Mouse (Mus musculus) fat pad, adult 2 months (tissue): ENCODE measurements at regions not wholly inside any gene's neighbourhood (a gene's known extent, or its start where the extent isn't known, plus 50 kb on each side); places are given as distances from the start of the nearest gene placed in this dataset.

Experiments used
- DNase-seq: peaks from one replicate; pipeline ENCODE4 v3.0.0-alpha.2; 2011; ENCODE audit warnings: low read depth, low spot score; ENCODE audit errors: extremely low read depth

- DNase-seq, result peak; percentile 68
Observed at GRCm38 (mm10) chr1:19528871-19529270, 320.2 kb downstream of the Tfap2b start.

DNA sequence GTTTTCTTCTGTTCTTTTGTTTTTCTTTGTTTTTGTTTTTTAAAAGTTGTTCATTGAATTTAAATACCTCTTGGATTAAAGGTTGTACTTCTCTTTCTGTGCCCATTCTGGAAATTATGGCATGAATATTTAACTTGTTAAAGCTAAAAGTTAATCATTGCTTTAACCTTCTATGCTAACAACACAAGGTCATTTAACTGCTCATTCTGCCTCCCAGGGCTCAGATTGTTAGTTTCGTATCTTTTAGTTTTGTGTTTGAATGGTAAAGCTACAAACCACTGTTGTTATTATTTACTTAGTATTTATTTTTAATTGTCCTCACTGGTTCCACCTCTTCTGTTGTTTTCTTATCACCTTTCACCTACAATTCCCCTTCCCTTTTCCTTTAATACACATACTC lies 322.7 kb downstream of the Tfap2b start:
- no peak for DNase-seq

GRCm38 (mm10) chr1:19534990-19535389 lies 326.3 kb downstream of the Tfap2b start:
- no peak for DNase-seq

- DNase-seq, result no peak
Observed at GRCm38 (mm10) chr1:19543011-19543410, 334.3 kb downstream of the Tfap2b start.

DNA sequence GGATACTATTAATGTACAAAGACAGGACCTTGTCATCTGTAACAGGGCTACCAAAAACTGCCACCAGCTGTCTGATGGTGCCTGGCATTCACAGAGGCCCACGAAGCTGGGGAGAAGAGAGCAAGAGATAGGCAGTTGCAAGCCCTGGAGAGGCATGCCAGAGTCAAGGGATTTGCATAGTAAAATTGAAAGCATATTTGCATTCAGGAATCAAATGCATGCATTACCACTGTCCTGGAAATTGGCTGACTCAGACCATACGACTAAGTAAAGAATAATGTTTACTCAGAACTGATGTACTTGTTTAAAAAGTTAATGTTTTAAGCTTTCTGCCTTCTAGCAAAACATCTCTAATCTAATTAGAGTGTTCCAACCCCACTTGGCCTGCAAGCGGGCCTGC lies 357.0 kb downstream of the Tfap2b start:
- no peak for DNase-seq

- DNase-seq, result peak; percentile 46
Observed at GRCm38 (mm10) chr1:19583071-19584034, 374.6 kb downstream of the Tfap2b start.

DNA sequence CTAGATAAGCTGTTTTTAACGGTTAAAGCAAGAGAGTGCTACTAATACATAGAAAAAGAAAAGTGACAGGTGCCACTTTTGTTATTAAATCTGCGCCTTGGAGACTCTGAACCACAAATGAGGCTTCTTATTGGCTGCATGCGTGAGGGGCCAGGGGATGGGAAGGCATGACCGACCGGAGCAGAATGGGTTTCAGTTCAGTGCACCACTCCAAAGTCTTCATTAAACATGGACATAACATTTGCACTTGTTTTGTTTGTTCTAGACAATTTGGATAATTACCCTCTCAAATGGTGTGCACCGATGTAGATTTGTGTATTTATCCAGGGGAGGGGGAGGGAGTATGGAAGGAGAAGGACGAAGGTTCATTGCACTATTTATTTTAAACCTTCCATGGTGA lies 396.8 kb downstream of the Tfap2b start:
- DNase-seq, result no peak

- no peak for DNase-seq
Observed at GRCm38 (mm10) chr1:19615688-19616087, 407.0 kb downstream of the Tfap2b start.

- no peak for DNase-seq
Observed at GRCm38 (mm10) chr1:19639136-19639535, 430.4 kb downstream of the Tfap2b start.

- DNase-seq, result no peak
Observed at GRCm38 (mm10) chr1:19647713-19648589, 439.2 kb downstream of the Tfap2b start.

DNA sequence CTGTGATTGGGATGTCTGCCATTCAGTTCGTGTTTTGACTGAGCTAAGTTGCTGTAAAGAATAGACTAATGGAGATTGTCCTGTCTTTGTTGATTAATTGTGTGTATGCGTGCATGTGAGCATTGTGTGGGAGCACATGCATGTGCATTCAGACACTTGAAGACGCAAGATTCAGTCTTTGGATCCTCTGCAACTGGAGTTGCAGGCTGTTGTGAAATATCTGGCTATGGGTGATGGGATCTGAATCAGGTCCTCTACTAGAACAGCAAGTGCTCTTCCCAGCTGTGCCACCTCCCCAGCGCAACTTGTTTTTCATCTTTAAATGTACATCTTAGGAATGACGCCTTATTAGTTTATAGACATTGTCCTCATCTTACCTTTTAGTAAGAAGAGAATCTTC lies 453.4 kb downstream of the Tfap2b start:
- peak; percentile 72 for DNase-seq

DNA sequence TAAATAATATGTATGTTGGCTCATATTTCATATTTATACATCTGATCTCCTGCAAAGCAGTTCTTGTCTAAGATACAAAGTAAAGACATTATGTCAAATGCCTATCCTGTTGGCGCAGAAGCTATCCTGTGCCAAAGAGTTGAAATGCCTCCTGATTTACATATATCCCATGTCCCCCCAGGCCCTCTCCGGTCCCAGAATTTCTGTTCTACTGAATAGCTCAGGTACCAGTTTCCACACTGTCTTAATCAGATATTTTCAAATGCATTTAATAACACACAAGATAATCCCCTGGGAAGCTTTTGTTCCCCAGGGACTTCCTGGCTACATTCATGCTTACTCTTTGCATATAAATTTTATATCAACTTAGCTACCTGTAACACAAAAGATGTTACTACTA lies 454.1 kb downstream of the Tfap2b start:
- DNase-seq, result peak; percentile 88

DNA sequence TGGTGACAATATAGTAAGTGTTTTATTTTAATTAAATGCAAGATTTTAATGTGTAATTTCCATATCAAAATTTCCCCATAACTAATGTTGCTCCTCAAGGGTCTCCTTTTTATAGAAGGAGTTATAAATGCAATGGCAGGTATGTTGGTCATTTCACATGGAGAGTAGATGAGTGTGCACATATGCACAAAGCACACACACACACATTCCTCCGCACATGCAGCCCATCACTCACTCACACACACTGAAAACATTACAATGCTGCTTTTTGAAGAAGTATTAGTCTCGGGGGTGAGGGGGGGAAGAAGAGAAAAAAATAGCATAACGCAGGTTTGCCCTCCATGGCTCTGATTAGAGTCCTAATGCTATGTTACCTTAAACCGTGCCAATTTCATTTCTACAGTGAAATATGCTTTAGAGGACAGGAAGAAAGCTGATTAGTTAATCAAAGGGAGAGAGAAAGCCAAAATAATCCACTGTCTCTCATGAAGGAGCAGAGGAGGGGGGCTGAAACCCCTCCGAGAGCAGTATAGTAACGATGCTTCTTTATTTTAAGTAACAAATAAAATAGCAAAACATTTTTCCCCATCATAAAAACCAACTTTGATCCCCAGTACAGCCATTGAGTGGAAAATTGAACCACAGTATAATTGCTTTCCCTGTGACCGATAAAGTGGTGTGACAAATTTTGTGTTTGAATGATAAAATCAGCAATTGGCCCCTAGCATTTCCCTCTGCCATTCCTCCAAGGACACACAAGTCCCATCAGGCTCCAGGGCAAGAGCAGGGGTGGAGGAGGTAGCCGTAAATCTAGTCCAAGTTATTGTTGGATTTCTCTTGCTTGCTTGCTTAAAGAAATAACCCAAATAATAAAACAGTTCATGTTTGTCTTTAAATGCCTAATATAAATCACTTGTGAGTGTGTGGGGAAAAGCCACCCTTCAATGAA lies 465.0 kb downstream of the Tfap2b start:
- DNase-seq, result peak; percentile 81

DNA sequence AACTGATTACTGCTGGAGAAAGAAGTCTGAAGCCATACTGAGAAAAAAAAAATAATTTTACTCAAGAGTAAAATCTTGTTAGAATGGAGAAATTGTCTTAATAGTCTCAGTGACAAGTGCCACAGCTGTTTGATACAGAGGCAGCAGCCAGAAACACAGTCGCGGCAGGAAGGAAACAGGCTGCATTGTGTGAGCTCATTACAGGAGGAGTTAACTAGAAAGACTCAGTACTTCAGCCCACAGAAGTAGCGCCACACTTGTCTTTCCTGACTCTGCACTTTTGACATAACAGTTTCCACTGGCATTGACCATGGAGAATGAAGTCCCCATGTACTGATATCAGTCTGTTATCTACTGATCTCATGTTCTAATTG lies 465.7 kb downstream of the Tfap2b start:
- no peak for DNase-seq

- DNase-seq, result no peak
Observed at GRCm38 (mm10) chr1:19681024-19681778, 472.5 kb downstream of the Tfap2b start.
